Mouse (Mus musculus) kidney, adult 9 months (tissue): ENCODE results near the gene Dgka.

ENCODE experiments used
- DNase-seq: peaks from one replicate; pipeline ENCODE4 v3.0.0; 2022

Gene Dgka

GRCm38 (mm10) chr10:128744680-128745601 lies at the start of gene Dgka:
TSS of gene Dgka (minus strand) at chr10:128744855.
- peak; percentile 63 for DNase-seq

- DNase-seq = no peak
Observed at GRCm38 (mm10) chr10:128794391-128794790, 49.7 kb upstream of the Dgka start.

GRCm38 (mm10) chr10:128793258-128793657 lies 48.6 kb upstream of the Dgka start:
- DNase-seq = no peak

- DNase-seq = no peak
Observed at GRCm38 (mm10) chr10:128792041-128792440, 47.4 kb upstream of the Dgka start.

GRCm38 (mm10) chr10:128790398-128791124 lies 45.9 kb upstream of the Dgka start, which contains the start of gene Mmp19:
TSS of gene Mmp19 (plus strand) at chr10:128790910.
- DNase-seq = no peak

- DNase-seq = no peak
Observed at GRCm38 (mm10) chr10:128780200-128780599, 35.5 kb upstream of the Dgka start.

GRCm38 (mm10) chr10:128779011-128779795 lies 34.5 kb upstream of the Dgka start:
- peak; percentile 84 for DNase-seq

- DNase-seq = no peak
Observed at GRCm38 (mm10) chr10:128778441-128778840, 33.8 kb upstream of the Dgka start.

- no peak for DNase-seq
Observed at GRCm38 (mm10) chr10:128773685-128774084, 29.0 kb upstream of the Dgka start.

- DNase-seq = peak; percentile 24
Observed at GRCm38 (mm10) chr10:128772895-128773294, 28.2 kb upstream of the Dgka start.

GRCm38 (mm10) chr10:128748252-128748864 lies 3.7 kb upstream of the Dgka start:
- DNase-seq = peak; percentile 80

- DNase-seq = peak; percentile 94
Observed at GRCm38 (mm10) chr10:128747646-128748251, 3.1 kb upstream of the Dgka start, which contains the start of gene Pym1. TSS of gene Pym1 (plus strand) at chr10:128747889.

GRCm38 (mm10) chr10:128746972-128747645 lies 2.5 kb upstream of the Dgka start:
- DNase-seq = no peak

- peak; percentile 22 for DNase-seq
Observed at GRCm38 (mm10) chr10:128745946-128746613, 1.4 kb upstream of the Dgka start.

- DNase-seq = peak; percentile 74
Observed at GRCm38 (mm10) chr10:128744211-128744610, 444 bp downstream of the Dgka start.

- DNase-seq = peak; percentile 71
Observed at GRCm38 (mm10) chr10:128743791-128744191, 864 bp downstream of the Dgka start.

- peak; percentile 21 for DNase-seq
Observed at GRCm38 (mm10) chr10:128743235-128743634, 1.4 kb downstream of the Dgka start.

- DNase-seq = no peak
Observed at GRCm38 (mm10) chr10:128742616-128743015, 2.0 kb downstream of the Dgka start.

GRCm38 (mm10) chr10:128740296-128740695 lies 4.4 kb downstream of the Dgka start:
- no peak for DNase-seq

- no peak for DNase-seq
Observed at GRCm38 (mm10) chr10:128737435-128737834, 7.2 kb downstream of the Dgka start.

- DNase-seq = no peak
Observed at GRCm38 (mm10) chr10:128731992-128732391, 12.7 kb downstream of the Dgka start.
